Mouse (Mus musculus) gastrocnemius, postnatal 36 days (tissue): ENCODE measurements at regions not wholly inside any gene's neighbourhood (a gene's known extent, or its start where the extent isn't known, plus 50 kb on each side); places are given as distances from the start of the nearest gene placed in this dataset.

Experiments
- DNase-seq, 2 experiments: peaks; one replicate each; pipeline ENCODE4 v3.0.0; 2022
- intact Hi-C: fragments of 180-260 bp; cut with DNase I; formaldehyde crosslinking; loops from one replicate; pipeline ENCODE4 v1.15.1; 2025

DNA sequence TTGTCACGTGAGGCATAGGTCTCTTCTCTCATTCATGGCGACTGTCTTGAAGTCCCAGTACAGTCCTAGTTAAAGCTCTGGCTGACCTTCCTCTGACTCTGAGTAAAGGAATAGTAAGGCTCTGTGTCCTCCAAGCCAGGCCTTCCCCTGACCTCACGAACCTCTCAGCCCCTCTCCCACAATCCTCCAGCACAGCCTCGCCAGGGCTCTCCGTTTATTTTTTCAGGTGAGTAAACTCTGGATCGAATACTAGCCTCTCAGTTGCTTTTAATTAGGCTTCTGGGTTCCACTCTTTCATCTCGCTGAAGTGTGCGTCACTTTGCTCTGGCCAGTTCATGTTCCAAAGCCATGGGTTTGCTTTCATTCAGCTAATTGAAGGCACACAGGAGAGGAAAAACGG lies 133.8 kb downstream of the Mylk4 start:
- no peak for DNase-seq
- intact Hi-C loops, result no loop called here

DNA sequence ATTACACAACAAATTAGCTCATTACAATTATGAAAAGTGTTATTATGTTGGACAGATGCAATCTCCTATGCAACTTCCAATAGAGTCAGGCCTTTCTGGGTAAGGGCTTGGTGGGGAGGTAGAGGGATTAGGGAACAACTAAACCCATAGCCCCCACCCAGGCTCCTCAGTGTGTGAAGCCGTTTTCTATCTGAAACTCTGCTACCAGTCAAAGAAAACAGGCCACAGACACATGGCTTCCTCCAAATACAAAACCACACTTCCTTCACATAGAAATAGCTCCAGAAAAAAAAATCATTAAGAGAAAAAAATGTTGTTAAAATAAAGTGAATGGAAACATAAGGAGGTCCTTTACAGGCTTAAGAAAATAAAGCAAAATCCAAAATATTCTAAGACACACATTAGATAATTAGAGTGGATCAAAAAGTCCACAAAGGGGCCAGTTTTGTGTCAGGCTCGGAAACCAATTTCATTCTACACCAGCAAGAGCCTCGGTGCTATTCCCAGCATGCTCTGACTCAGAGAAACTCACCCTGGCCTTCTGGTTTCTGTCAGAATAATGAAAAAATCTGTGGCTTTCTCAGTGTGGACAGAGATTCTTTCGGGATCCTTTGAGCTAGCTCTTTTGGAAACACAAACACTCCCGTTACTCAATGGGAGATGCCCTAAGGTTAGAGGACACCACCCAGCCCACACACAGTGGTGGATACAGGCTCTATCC lies 140.6 kb downstream of the Mylk4 start:
- intact Hi-C loops, result no loop called here
- no peak for DNase-seq

DNA sequence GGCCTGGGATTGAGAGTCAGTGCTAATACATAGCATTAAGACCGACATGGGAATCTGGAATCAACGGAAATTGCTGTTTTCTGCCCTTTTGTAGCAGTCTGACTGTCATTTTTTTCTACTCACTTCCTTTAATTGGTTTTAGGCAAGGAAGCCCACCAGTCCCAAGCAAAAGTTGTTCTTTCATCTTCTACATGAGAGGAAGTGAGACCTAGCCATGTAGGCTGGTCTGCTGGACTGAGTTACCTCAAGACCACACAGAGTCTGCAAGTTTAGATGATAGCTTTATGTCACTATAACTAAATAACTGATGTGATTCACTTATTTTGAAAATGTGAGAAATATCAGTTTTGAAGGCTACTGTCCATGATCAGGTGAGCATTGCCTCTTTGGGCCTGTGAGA lies 142.8 kb downstream of the Mylk4 start:
- intact Hi-C loops, result no loop called here
- no peak for DNase-seq

DNA sequence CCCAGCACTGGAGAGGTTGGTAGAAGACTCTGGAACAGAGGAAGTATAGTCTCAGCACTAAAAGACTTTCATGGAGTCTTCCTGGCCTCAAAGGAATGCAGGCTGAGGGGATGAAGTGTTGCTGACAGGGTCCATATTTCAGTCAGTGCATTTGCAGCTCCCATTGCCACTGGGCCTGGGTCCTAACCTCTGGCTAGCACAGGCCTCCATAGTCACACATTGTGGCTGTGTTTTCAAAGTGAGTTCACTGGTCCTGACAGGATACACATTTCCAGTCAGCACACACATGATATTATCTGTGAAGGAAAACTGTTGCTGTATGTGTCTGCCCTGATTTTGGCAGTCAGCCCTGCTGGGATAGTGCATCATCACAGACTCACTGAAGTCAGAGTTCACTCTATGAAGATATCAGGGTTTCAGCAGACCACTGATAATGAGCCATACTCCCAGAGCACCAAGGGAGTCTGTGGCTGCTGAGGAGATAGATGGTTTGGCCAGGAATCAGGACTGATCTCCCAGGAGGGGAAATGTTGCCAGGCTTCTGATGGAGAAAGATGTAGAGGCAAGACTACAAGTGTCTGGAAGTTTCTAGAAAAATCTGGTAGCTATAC lies 153.5 kb downstream of the Mylk4 start:
- intact Hi-C loops, result no loop called here
- DNase-seq, result peak; percentile 13 to 23

DNA sequence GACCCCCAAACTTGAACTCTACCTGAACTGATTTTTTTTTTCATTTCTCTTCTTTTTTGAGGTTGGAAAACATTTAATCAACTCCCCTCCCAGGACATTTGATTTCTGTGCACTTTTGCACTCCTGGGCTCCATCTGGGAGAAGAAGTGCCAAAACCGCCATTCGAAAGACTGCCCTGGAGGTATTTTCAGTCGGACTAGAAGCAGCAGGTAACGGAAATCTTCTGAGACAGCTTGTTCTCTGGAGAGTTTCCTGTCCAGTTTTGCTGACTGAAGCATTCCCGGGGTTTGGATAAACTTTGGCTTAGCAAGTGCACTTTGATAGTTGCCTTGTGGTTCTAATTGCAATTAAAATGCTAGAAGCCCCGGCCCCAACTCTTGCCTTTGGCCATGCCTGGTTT lies 169.8 kb downstream of the Mylk4 start:
- no peak for DNase-seq
- intact Hi-C loops, result no loop called here

DNA sequence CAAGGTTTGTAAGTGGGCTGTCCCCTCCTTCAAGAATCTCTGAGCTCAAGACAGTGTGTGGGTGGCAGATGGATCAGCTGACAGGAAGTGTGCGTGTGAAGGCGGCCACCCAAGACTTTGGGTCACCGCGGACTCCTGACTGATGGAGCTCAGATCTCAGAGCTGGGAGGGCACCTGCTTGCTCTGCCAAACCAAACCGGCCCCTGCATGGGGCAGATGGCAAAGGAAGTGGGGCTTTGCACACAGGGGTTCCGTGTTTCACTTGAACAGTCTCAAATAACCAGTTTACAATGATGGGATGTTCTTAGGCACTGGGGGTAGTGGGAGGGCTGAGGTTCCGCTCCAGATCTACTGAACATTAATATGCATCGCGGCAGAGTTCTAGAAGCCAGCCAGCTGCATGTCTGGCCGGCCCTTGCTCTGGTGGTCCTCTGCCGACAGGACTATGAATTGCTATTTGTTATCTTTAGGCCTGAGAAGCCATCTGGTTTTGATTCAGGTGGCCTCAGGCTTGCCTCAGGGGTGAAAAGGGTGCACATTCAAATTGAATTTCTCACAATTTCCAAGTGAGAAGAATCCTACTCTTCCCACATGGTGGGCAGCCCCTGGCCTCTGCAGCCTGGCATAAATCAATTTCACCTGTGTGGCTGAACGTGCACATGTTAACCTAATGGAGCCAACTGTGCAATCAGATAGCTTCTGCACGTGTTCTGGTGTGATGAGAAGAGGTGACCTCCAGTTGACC lies 172.0 kb downstream of the Mylk4 start:
- intact Hi-C loops, result no loop called here
- DNase-seq, result no peak

DNA sequence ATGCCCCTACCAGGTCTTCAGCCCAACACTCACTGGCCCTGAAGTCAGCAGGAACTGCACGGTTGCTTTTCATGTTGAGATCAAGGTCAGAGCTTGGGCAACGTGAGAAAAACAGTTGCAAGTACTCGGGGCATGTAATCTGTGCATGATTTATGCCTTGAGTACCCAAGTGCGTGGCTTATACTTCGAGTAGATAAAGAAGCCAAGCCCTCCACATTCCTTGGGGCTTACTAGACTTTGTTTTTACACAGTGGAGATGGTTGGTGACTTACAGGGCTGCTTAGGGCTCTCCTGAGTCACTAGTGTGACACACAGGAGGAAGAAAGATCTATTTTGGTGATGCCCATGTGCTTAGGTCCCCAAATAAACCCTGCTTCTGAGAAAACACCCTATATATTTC lies 172.8 kb downstream of the Mylk4 start:
- no peak for DNase-seq
- intact Hi-C loops, result no loop called here

DNA sequence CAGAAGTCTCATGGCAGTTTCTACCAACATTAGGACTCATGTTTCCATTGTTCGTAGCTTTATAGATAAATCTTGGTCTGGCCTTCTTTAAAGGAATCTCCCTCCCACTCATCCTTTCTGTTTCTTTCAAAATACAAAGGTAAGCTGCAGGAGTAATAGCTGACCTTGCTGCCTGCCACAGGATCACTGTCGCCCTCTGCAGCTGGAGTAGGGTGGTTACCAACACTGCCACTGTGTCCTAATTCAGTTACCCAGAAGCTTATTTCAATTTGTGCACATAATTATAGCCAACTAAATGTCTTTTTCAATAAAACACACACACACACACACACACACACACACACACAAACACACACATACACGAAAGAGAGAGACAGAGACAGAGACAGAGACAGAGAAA lies 175.3 kb downstream of the Mylk4 start:
- intact Hi-C loops, result loop anchor here (10.0 kb wide), 1 partner anchor 114 kb away; no protein-coding TSS in a partner anchor
- no peak for DNase-seq

DNA sequence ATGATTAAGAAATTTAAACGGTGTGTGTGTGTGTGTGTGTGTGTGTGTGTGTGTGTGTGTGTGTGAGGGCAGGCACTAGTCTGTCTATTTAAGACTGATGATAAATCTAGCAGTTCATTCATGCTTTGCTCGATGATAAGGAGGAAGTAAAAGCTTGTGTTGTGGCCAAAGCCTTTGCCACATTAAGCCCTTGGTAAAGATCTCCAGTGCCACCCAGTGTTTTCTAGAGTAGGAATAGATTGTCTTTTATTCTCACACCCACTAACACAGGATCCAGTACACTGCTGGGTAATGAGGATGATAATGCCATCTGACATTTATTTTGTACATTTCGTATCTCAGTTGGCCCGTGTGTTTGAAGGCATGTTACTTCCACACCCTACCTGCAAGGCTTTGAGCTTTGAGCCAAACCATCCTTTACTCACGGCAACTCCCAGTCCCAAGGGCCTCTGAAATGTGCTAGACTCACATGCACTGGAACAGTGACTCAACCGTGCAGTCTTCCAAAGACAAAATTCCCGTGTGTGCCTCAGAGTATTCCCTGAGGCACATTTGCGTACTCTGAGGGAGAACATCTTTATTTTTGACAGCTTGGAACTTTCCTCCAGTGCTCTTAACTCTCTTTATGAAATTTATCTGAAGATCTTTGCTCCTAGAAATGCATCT lies 179.7 kb downstream of the Mylk4 start:
- DNase-seq, result no peak
- intact Hi-C loops, result loop anchor here (10.0 kb wide), 1 partner anchor 109 kb away; no protein-coding TSS in a partner anchor

DNA sequence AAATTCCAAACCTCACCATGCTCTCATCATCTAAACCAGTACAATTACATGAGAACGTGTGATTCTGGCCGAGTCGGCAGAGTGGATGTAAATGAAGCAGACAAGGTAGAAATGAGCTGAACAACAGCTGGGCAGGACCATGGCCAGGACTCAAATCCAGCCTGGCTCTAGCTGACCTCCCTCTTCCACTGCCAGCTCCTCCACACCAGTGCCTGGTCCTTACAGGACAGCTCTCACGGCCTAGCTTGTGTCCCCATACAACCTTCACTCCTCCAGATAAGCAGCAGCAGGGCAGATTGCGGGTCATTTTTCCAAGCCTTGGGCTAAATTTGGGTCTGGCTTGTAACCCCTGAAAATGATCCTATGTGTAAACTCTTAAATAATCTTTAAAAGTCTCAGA lies 182.4 kb downstream of the Mylk4 start:
- peak in 1 of 2 experiments; percentile 19 for DNase-seq
- intact Hi-C loops, result loop anchor here (10.0 kb wide), 1 partner anchor 107 kb away; no protein-coding TSS in a partner anchor

DNA sequence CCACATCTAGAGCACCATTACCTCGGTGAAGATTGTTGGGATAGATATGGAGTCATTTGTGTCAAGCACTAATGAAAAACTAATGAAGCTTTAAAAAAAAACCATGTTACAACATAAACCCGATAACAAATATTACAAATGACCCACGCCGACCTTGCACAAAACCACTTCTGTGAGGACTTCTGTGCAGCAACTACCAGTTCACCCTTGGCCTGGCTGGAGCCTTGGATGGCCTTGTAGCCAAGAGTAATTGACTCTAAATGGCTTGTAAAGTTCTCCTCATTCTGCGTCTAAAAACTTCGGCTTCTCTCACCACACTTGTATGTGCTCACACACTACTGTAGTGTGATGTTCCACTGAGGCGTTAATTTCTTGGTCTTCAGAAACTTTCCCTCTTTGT lies 190.1 kb downstream of the Mylk4 start:
- intact Hi-C loops, result no loop called here
- no peak for DNase-seq

DNA sequence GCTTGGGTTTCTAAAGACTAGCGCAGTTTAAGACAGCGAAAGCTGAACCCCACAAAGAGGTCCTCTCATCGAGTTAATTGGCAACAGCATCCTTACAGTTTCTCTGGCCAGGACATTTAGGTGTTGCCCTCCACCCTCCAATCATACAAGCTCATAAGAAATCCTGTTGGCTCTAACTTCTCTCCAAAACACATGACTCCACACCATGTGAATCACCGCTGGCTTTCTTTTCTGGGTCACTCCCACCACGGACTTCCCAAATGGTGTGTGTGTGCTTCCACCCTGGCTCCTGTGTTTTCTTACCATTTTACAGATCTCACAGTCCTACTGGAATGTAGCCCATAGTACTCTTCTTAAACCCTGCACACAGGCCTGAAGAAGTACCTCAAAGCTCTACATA lies 190.6 kb downstream of the Mylk4 start:
- intact Hi-C loops, result no loop called here
- DNase-seq, result no peak

DNA sequence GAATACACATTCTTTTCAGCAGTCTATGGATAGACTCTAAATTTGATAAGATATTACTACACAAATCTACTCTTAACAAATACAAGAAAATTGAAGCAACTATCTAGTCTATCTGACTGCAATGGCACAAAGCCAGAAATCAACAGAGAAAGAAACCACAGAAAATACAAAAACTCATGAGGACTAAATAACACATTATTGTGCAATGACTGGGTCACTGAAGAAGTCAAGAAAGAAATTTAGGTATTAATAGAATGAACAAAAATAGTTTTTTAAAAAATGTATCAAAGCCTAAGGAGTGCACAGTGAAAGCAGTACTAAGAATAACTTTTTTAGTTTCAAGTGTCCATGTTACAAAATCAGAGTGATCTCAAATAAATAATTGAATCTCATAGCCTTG lies 202.2 kb downstream of the Mylk4 start:
- intact Hi-C loops, result no loop called here
- DNase-seq, result no peak

DNA sequence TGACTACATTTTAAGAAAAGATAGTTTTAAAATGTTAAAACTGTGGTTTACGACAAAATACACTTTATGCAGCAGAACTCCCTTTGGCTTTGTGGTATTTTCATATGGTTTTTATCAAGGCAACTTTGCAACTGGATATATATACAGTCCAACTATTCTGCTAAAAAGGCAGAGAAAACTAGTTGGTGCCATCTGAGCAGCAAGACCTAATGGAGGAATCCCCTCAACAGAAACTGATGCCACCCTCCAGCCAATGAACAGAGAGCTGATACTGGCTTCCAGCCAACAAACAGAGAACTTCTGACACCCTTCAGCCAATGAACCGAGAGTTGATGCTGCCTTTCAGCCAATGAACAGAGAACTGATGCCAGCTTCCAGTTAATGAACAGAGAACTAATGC lies 215.9 kb downstream of the Mylk4 start:
- intact Hi-C loops, result no loop called here
- DNase-seq, result no peak

DNA sequence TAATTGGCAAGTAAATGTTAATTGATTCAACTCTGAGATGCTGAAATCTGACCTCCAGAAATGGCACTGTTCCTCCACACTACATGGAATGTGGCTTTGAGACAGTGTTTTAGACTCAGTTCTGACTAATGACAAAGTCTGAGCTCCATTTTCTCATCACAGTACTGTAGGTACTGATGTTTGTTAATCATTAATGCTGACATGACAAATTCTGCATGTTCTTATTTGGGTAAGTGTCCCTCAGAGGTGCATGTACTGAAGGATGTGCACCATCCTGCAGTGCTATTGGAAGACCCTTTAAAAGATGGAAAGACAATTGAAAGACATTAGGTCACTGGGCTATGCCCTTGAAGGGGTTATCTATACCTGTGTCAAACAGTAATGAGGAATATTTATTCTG lies 222.1 kb upstream of the Gmds start:
- intact Hi-C loops, result no loop called here

DNA sequence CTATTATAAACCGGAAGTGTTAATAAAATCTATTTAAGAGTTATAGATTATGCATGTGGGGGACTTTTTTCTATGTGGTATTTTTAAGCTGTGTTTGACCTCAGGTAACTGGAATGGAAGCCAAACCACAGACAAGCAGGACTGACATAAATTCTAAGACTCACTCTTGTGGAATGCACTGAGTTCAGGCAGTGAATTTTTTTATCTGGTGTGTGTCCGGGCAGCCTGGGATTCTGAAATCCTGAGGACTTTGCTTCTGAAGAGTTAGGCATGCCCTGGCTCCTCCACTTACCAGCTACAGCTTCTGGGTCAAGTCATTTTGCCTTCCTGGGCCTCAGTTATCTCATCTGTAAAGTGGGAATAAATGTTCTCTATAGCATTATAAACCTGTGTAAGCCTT lies 217.9 kb upstream of the Gmds start:
- intact Hi-C loops, result no loop called here

More for the DNA sequence above, 222.1 kb upstream of the Gmds start:
- DNase-seq, result no peak

DNA sequence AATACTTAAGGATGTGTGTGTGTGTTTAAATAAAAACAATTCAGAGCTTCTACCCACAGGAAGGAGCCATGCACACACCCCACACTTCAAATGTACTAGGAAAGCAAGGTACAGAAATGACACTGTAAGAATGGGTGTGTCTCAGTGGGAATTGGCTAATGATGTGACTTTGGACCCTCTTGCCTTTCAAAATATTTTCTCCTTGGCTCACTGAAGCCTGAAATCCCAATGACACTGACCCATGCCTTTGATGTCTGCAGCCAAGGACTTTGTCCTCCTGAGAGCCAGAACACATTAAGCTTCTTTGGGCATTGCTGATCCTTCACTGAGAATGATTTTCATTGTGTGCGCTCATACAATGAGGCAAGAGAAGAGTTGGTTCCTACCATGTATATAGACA lies 216.5 kb upstream of the Gmds start:
- no peak for DNase-seq
- intact Hi-C loops, result no loop called here

More for the DNA sequence above, 217.9 kb upstream of the Gmds start:
- DNase-seq, result no peak

DNA sequence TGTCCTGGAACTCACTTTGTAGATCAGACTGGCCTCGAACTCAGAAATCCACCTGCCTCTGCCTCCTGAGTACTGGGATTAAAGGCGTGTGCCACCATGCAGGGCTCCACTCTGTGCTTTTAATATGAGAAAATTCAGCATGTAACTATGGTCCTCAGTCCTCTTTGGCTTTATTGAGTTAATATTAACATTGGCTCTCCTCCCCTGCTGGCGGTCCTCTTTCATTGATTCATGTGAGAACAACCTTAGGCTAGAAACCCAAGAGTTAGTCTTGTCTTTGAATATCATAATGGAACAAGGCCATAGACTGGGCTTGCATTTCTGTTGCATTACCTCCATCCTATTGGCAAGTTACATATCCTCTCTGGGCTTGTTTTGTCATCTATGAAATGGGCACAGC lies 216.1 kb upstream of the Gmds start:
- no peak for DNase-seq

DNA sequence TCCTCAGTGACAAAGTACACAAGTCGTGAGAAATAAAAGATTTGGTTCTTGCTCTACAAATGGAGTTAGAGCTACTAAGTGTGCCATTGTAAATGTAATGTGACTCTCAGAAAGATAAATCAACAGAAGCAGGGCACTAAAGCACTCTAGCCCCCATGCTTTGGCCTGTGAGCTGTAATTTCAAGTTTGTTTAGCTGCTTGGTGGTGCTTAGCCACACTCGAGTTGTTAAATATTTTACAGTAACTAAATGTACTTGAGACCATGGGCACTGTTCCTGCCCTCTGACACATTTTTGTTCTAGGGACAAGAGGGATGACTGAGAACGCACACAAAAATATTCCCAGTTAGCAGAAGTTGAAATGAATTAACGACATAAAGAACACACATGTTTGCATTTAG lies 214.6 kb upstream of the Gmds start:
- intact Hi-C loops, result no loop called here
- DNase-seq, result no peak

More for the DNA sequence above, 216.1 kb upstream of the Gmds start:
- intact Hi-C loops, result no loop called here

DNA sequence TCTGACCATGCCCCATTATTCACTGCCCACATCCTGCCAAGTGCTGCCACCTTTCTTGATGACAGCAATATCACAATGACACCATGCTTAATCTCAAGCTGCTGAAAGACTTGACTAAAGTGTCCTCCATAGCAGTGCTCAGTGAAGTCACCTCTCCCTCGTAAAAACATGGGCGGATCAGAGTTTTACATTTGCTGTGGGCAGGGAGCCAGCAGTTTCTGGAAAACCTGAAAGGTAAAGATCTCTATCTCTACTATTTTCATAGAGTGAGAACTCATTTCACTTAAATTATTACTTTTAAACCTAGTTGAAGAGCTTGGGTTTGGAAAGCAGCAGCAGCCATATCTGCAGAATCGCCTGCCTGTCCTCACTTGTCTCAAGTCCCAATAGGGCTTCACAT lies 211.6 kb upstream of the Gmds start:
- DNase-seq, result no peak
- intact Hi-C loops, result no loop called here

DNA sequence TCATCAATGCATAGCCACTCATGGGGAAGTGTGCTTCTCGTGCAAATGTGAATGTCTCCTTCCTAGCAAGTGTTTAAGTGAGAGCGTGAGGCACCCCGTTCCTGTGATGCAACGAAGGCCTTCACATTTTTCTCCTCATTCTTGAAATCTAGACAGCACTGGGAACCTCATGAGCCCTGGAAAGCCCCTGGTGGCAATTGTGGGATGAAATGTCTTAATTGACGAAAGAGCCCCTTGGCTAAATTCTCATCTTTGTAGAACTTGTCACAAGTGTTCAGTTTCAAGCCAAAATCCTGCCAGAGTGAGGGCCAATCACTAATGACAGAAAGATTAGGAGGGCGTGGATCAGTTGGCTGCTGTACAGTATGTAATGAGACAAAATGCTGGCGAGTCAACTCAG lies 208.6 kb upstream of the Gmds start:
- intact Hi-C loops, result no loop called here
- no peak for DNase-seq
